ENCODE assay signal across 20 mouse cellular contexts in genomic region chr11:26814601-26815000, GRCm38 (mm10).
"Had no signal": no experiment of that assay in that cellular context is flagged by ENCODE, and none has a peak within 500 bp of the region (broad histone marks: within the 10 kb centered on the region; RNA-seq: fewer than 3 reads in every experiment).

No protein-coding gene starts in this region.

- H3K9me3 ChIP-seq: liver, embryonic 13.5 days had no signal

- H3K27ac ChIP-seq: kidney, postnatal 0 days; layer of hippocampus, adult 2 months; left cerebral cortex, adult 2 months; liver, embryonic 13.5 days; stomach, postnatal 0 days had no signal

- H3K9ac ChIP-seq: liver, embryonic 13.5 days had no signal

- DNase-seq: kidney, adult 2 months; kidney, postnatal 25 days; layer of hippocampus, adult 9-11 months; layer of hippocampus, postnatal 36 days; liver, embryonic 13.5 days; lung, adult 2 months; lung, postnatal 14 days; lung, postnatal 4 days; right cerebral cortex, adult 18-20 months; right cerebral cortex, postnatal 14 days; right cerebral cortex, postnatal 4 days; thymus, adult 2 months; thymus, postnatal 14 days; thymus, postnatal 4 days had no signal

- H3K27me3 ChIP-seq: liver, embryonic 13.5 days had no signal

- H3K4me1 ChIP-seq: liver, embryonic 13.5 days had no signal

- H3K4me2 ChIP-seq: liver, embryonic 13.5 days had no signal

- ATAC-seq: intestine, postnatal 0 days had no signal

- H3K36me3 ChIP-seq: liver, embryonic 13.5 days had no signal

- H3K4me3 ChIP-seq: layer of hippocampus, adult 2 months; liver, embryonic 13.5 days; myocyte had no signal
